Mouse (Mus musculus): ENCODE measurements around the gene Elp5. TPM values are rescaled to one million over a fixed set of nuclear protein-coding genes. Genes with fewer than 3 reads are reported as not detected.

The Elp5 gene
- polyA plus RNA-seq, 1 experiment = 75.3 TPM

- WGBS = 1% methylated on average over 34 of the region's 34 CpGs
- peak; percentile 93 for DNase-seq
- Histone ChIP-seq H3K27ac (ENCODE audit: control insufficient read depth, insufficient read depth, low read length) (no peak within 1 kb of the TSS), H3K4me3 (ENCODE audit: control insufficient read depth, insufficient read depth, low read length) (peak within 1 kb of the TSS; percentile 26), H3K27me3 (ENCODE audit: control insufficient read depth, insufficient read depth, low read length) (no peaks in the 10 kb centered on the region), H3K4me1 (replicated peaks; ENCODE audit: control insufficient read depth, insufficient read depth, low read length) (peaks cover 16% of the 10 kb centered on the region), H3K36me3 (ENCODE audit: control insufficient read depth, insufficient read depth, low read length) (no peaks in the 10 kb centered on the region)
- no peak for TF ChIP-seq CTCF (IDR thresholded peaks at IDR 0.05; ENCODE audit: borderline replicate concordance, control insufficient read depth, extremely low read depth, insufficient read depth, low read length, poor library complexity)
Measured at GRCm38 (mm10) chr11:69948066-69948762, 34.1 kb downstream of the Elp5 start, which contains the start of gene Slc2a4. TSS of gene Slc2a4 (minus strand) at chr11:69948188.

- no peak for DNase-seq
- 32% methylated on average over 29 of the region's 29 CpGs for WGBS
- Histone ChIP-seq H3K27ac (ENCODE audit: control insufficient read depth, insufficient read depth, low read length) (no peak overlapping the region), H3K4me1 (replicated peaks; ENCODE audit: control insufficient read depth, insufficient read depth, low read length) (peaks cover 16% of the 10 kb centered on the region), H3K27me3 (ENCODE audit: control insufficient read depth, insufficient read depth, low read length) (no peaks in the 10 kb centered on the region), H3K36me3 (ENCODE audit: control insufficient read depth, insufficient read depth, low read length) (no peaks in the 10 kb centered on the region), H3K4me3 (ENCODE audit: control insufficient read depth, insufficient read depth, low read length) (peak overlapping the region; percentile 26)
- TF ChIP-seq CTCF (IDR thresholded peaks at IDR 0.05; ENCODE audit: borderline replicate concordance, control insufficient read depth, extremely low read depth, insufficient read depth, low read length, poor library complexity) (0 out of 2 replicates have a peak, but pooled peaks have one; percentile 12), POLR2A (IDR thresholded peaks at IDR 0.05; ENCODE audit: control insufficient read depth, extremely low read depth, insufficient read depth, low read length, poor library complexity) (no peak)
Measured at GRCm38 (mm10) chr11:69947337-69948065, 34.8 kb downstream of the Elp5 start.

- no peak overlapping the region for H3K27ac ChIP-seq (ENCODE audit: control insufficient read depth, insufficient read depth, low read length)
- H3K4me3 ChIP-seq (ENCODE audit: control insufficient read depth, insufficient read depth, low read length) = no peak overlapping the region
- peaks cover 16% of the 10 kb centered on the region for H3K4me1 ChIP-seq (replicated peaks; ENCODE audit: control insufficient read depth, insufficient read depth, low read length)
- H3K27me3 ChIP-seq (ENCODE audit: control insufficient read depth, insufficient read depth, low read length) = no peaks in the 10 kb centered on the region
- no peak for TF ChIP-seq CTCF (IDR thresholded peaks at IDR 0.05; ENCODE audit: borderline replicate concordance, control insufficient read depth, extremely low read depth, insufficient read depth, low read length, poor library complexity)
- TF ChIP-seq POLR2A (IDR thresholded peaks at IDR 0.05; ENCODE audit: control insufficient read depth, extremely low read depth, insufficient read depth, low read length, poor library complexity) = no peak
- 95% methylated on average over 18 of the region's 18 CpGs for WGBS
- H3K36me3 ChIP-seq (ENCODE audit: control insufficient read depth, insufficient read depth, low read length) = no peaks in the 10 kb centered on the region
- no peak for DNase-seq
Measured at GRCm38 (mm10) chr11:69945997-69946891, 36.1 kb downstream of the Elp5 start.

- Histone ChIP-seq H3K4me1 (replicated peaks; ENCODE audit: control insufficient read depth, insufficient read depth, low read length) (peaks cover 16% of the 10 kb centered on the region), H3K36me3 (ENCODE audit: control insufficient read depth, insufficient read depth, low read length) (no peaks in the 10 kb centered on the region), H3K4me3 (ENCODE audit: control insufficient read depth, insufficient read depth, low read length) (no peak overlapping the region), H3K27me3 (ENCODE audit: control insufficient read depth, insufficient read depth, low read length) (no peaks in the 10 kb centered on the region), H3K27ac (ENCODE audit: control insufficient read depth, insufficient read depth, low read length) (no peak overlapping the region)
- 96% methylated on average over 13 of the region's 13 CpGs for WGBS
- no peak for DNase-seq
- no peak for TF ChIP-seq POLR2A (IDR thresholded peaks at IDR 0.05; ENCODE audit: control insufficient read depth, extremely low read depth, insufficient read depth, low read length, poor library complexity)
- no peak for TF ChIP-seq CTCF (IDR thresholded peaks at IDR 0.05; ENCODE audit: borderline replicate concordance, control insufficient read depth, extremely low read depth, insufficient read depth, low read length, poor library complexity)
Measured at GRCm38 (mm10) chr11:69945216-69945615, 37.1 kb downstream of the Elp5 start.

- Histone ChIP-seq H3K4me1 (replicated peaks; ENCODE audit: control insufficient read depth, insufficient read depth, low read length) (peaks cover 11% of the 10 kb centered on the region), H3K4me3 (ENCODE audit: control insufficient read depth, insufficient read depth, low read length) (no peak overlapping the region), H3K27ac (ENCODE audit: control insufficient read depth, insufficient read depth, low read length) (no peak overlapping the region), H3K36me3 (ENCODE audit: control insufficient read depth, insufficient read depth, low read length) (no peaks in the 10 kb centered on the region), H3K27me3 (ENCODE audit: control insufficient read depth, insufficient read depth, low read length) (no peaks in the 10 kb centered on the region)
- no peak for TF ChIP-seq CTCF (IDR thresholded peaks at IDR 0.05; ENCODE audit: borderline replicate concordance, control insufficient read depth, extremely low read depth, insufficient read depth, low read length, poor library complexity)
- TF ChIP-seq POLR2A (IDR thresholded peaks at IDR 0.05; ENCODE audit: control insufficient read depth, extremely low read depth, insufficient read depth, low read length, poor library complexity) = no peak
- WGBS = 94% methylated on average over 4 of the region's 4 CpGs
- DNase-seq = no peak
Measured at GRCm38 (mm10) chr11:69940962-69941361, 41.4 kb downstream of the Elp5 start.

GRCm38 (mm10) chr11:69939731-69940130 lies 42.6 kb downstream of the Elp5 start:
- H3K27me3 ChIP-seq (ENCODE audit: control insufficient read depth, insufficient read depth, low read length) = no peaks in the 10 kb centered on the region
- no peaks in the 10 kb centered on the region for H3K36me3 ChIP-seq (ENCODE audit: control insufficient read depth, insufficient read depth, low read length)
- TF ChIP-seq CTCF (IDR thresholded peaks at IDR 0.05; ENCODE audit: borderline replicate concordance, control insufficient read depth, extremely low read depth, insufficient read depth, low read length, poor library complexity) (no peak), POLR2A (IDR thresholded peaks at IDR 0.05; ENCODE audit: control insufficient read depth, extremely low read depth, insufficient read depth, low read length, poor library complexity) (no peak)
- H3K27ac ChIP-seq (ENCODE audit: control insufficient read depth, insufficient read depth, low read length) = no peak overlapping the region
- 94% methylated on average over 17 of the region's 17 CpGs for WGBS
- peaks cover 19% of the 10 kb centered on the region for H3K4me1 ChIP-seq (replicated peaks; ENCODE audit: control insufficient read depth, insufficient read depth, low read length)
- no peak overlapping the region for H3K4me3 ChIP-seq (ENCODE audit: control insufficient read depth, insufficient read depth, low read length)
- DNase-seq = no peak
